Mouse (Mus musculus) MEL (cell line): ENCODE data around the gene Hoxa4.

Experiments used
- BHLHE40 ChIP-seq: IDR thresholded peaks from 2 replicates; pipeline ENCODE4 v1.6.1; 2012; ENCODE audit warnings: low read depth, mild to moderate bottlenecking, inconsistent platforms, low read length, improper control_type of control experiment, borderline replicate concordance
- CTCF ChIP-seq, 3 experiments: IDR thresholded peaks in 2 of 3; conservative IDR thresholded peaks in 1 of 3; 2 replicates each; pipeline ENCODE4 v1.5.1; 2011 to 2012; ENCODE audit warnings: low read length in 3 of 3, low read depth in 2 of 3, mild to moderate bottlenecking in 2 of 3, improper control_type of control experiment in 1 of 3, inconsistent platforms in 1 of 3, mixed read lengths in 1 of 3, moderate library complexity in 1 of 3; ENCODE audit not compliant: control insufficient read depth in 1 of 3, insufficient read depth in 1 of 3, poor library complexity in 1 of 3, severe bottlenecking in 1 of 3
- EP300 ChIP-seq, 2 experiments: IDR thresholded peaks; 2 replicates each; pipeline ENCODE4 v1.6.1; 2011; ENCODE audit warnings: improper control_type of control experiment in 2 of 2, low read length in 2 of 2, low read depth in 1 of 2, mild to moderate bottlenecking in 1 of 2
- HCFC1 ChIP-seq: IDR thresholded peaks from 2 replicates; pipeline ENCODE4 v1.6.1; 2012; ENCODE audit warnings: low read depth, mild to moderate bottlenecking, inconsistent platforms, low read length, improper control_type of control experiment, moderate library complexity
- JUND ChIP-seq: IDR thresholded peaks from 2 replicates; pipeline ENCODE4 v1.6.1; 2011; ENCODE audit warnings: low read depth, mild to moderate bottlenecking, improper control_type of control experiment, low read length
- MEF2A ChIP-seq: IDR thresholded peaks from 2 replicates; pipeline ENCODE4 v1.6.1; 2014; ENCODE audit warnings: low read depth, mild to moderate bottlenecking, inconsistent platforms, low read length, improper control_type of control experiment; ENCODE audit not compliant: poor library complexity, insufficient replicate concordance, severe bottlenecking; ENCODE audit errors: extremely low read depth
- NELFE ChIP-seq: IDR thresholded peaks from 2 replicates; pipeline ENCODE4 v1.6.1; 2011; ENCODE audit warnings: low read depth, low read length, improper control_type of control experiment
- NRF1 ChIP-seq: IDR thresholded peaks from 2 replicates; pipeline ENCODE4 v1.6.1; 2014; ENCODE audit warnings: low read depth, mild to moderate bottlenecking, inconsistent platforms, low read length, improper control_type of control experiment, moderate library complexity; ENCODE audit not compliant: poor library complexity, insufficient read depth, severe bottlenecking
- POLR2A ChIP-seq, 2 experiments: IDR thresholded peaks; 2 replicates each; pipeline ENCODE4 v1.6.1; 2011 to 2012; ENCODE audit warnings: low read length in 2 of 2, mild to moderate bottlenecking in 2 of 2, control low read depth in 1 of 2, improper control_type of control experiment in 1 of 2, low read depth in 1 of 2, moderate library complexity in 1 of 2; ENCODE audit not compliant: control insufficient read depth in 1 of 2, insufficient read depth in 1 of 2, poor library complexity in 1 of 2
- POLR2AphosphoS5 ChIP-seq: IDR thresholded peaks from 2 replicates; pipeline ENCODE4 v1.6.1; 2012; ENCODE audit warnings: low read depth, borderline replicate concordance, mild to moderate bottlenecking, inconsistent platforms, low read length, moderate library complexity, mixed read lengths
- RAD21 ChIP-seq: IDR thresholded peaks from 2 replicates; pipeline ENCODE4 v1.6.1; 2011; ENCODE audit warnings: mild to moderate bottlenecking, low read depth, low read length, improper control_type of control experiment
- USF1 ChIP-seq: IDR thresholded peaks from 2 replicates; pipeline ENCODE4 v1.6.1; 2014; ENCODE audit warnings: low read depth, mild to moderate bottlenecking, inconsistent platforms, low read length, improper control_type of control experiment, moderate library complexity

GRCm38 (mm10) chr6:52155471-52155870, 36.1 kb downstream of the Hoxa4 start:
- no peak for TF ChIP-seq POLR2A (IDR thresholded peaks at IDR 0.05; ENCODE audit: control insufficient read depth in 1 of 2, insufficient read depth in 1 of 2, low read depth in 1 of 2, low read length in 2 of 2, poor library complexity in 1 of 2)
- no peak for TF ChIP-seq USF1
- TF ChIP-seq NRF1: no peak
- no peak for TF ChIP-seq EP300 (IDR thresholded peaks at IDR 0.05; ENCODE audit: low read depth in 1 of 2, low read length in 2 of 2)
- TF ChIP-seq CTCF (IDR thresholded peaks at IDR 0.05 in 2 of 3, conservative IDR thresholded peaks at IDR 0.05 in 1 of 3; ENCODE audit: control insufficient read depth in 1 of 3, insufficient read depth in 1 of 3, low read depth in 2 of 3, low read length in 3 of 3, poor library complexity in 1 of 3, severe bottlenecking in 1 of 3): no peak
- TF ChIP-seq NELFE: no peak
- TF ChIP-seq JUND: no peak
- no peak for TF ChIP-seq HCFC1
- no peak for TF ChIP-seq BHLHE40
- no peak for TF ChIP-seq MEF2A
- no peak for TF ChIP-seq POLR2AphosphoS5
- no peak for TF ChIP-seq RAD21
